Comparison of ENCODE assay signal across 8 mouse cellular contexts in genomic region chr16:8869715-8870114, GRCm38 (mm10). TPM values are rescaled to one million over a fixed set of nuclear protein-coding genes. Genes with fewer than 3 reads are reported as not detected.
DNase-seq lines count a peak whose midpoint lies in the region; ATAC-seq and TF ChIP-seq lines count a peak whose summit lies in the region.

No protein-coding gene starts in this region.

- peak; percentile 92 for TF ChIP-seq CTCF in stomach, postnatal 0 days (IDR thresholded peaks at IDR 0.05; ENCODE audit: low read depth)

- no peaks in the 10 kb centered on the region for H3K4me1 ChIP-seq in embryonic facial prominence, embryonic 11.5 days (ENCODE audit: control insufficient read depth, insufficient read depth, low read length)
- no peaks in the 10 kb centered on the region for H3K4me1 ChIP-seq in heart, embryonic 12.5 days (replicated peaks)
- no peaks in the 10 kb centered on the region for H3K4me1 ChIP-seq in kidney, embryonic 16.5 days (ENCODE audit: insufficient read depth, low read length)
- peaks cover 28% of the 10 kb centered on the region for H3K4me1 ChIP-seq in liver, embryonic 13.5 days (replicated peaks)
- 0 out of 2 replicates have a peak, but pooled peaks cover 6% of the 10 kb centered on the region for H3K4me1 ChIP-seq in neural tube, embryonic 13.5 days (replicated peaks)
- no peaks in the 10 kb centered on the region; the same call in 1 of the 2 replicates for H3K4me1 ChIP-seq in stomach, postnatal 0 days (replicated peaks; ENCODE audit: control insufficient read depth, insufficient read depth)

- no peak for ATAC-seq in embryonic facial prominence, embryonic 11.5 days (replicated peaks; ENCODE audit: insufficient number of reproducible peaks, low FRiP score, low TSS enrichment, low read depth)
- ATAC-seq in heart, embryonic 12.5 days (ENCODE audit: insufficient number of reproducible peaks, low FRiP score): peak; percentile 40; the same call in 1 of the 2 replicates
- ATAC-seq in kidney, embryonic 16.5 days (ENCODE audit: low FRiP score, low TSS enrichment): peak; percentile 26; the same call in 1 of the 2 replicates
- peak; percentile 11; the same call in 1 of the 2 replicates for ATAC-seq in liver, embryonic 13.5 days (ENCODE audit: low read depth)
- ATAC-seq in neural tube, embryonic 13.5 days (ENCODE audit: low read depth): peak; percentile 32; the same call in 1 of the 2 replicates
- 0 out of 2 replicates have a peak, but pooled peaks have one; percentile 38 for ATAC-seq in stomach, postnatal 0 days (ENCODE audit: low FRiP score, low TSS enrichment)

- H3K4me3 ChIP-seq in embryonic facial prominence, embryonic 11.5 days (ENCODE audit: low read depth, low read length): no peak overlapping the region
- no peak overlapping the region for H3K4me3 ChIP-seq in heart, embryonic 12.5 days
- H3K4me3 ChIP-seq in kidney, embryonic 16.5 days (ENCODE audit: low read length): no peak overlapping the region
- no peak overlapping the region for H3K4me3 ChIP-seq in liver, embryonic 13.5 days (replicated peaks)
- no peak overlapping the region for H3K4me3 ChIP-seq in neural tube, embryonic 13.5 days
- no peak overlapping the region for H3K4me3 ChIP-seq in stomach, postnatal 0 days (ENCODE audit: low read depth, low read length)

- peak; percentile 76 for DNase-seq in CD4-positive helper T cell, adult 2 months (ENCODE audit: low read depth, low spot score)
- peak; percentile 63 for DNase-seq in adrenal gland, postnatal 25 days
- DNase-seq in embryonic facial prominence, embryonic 11.5 days (ENCODE audit: low spot score): peak; percentile 75
- DNase-seq in liver, embryonic 13.5 days: peak; percentile 54
- peak; percentile 77 for DNase-seq in stomach, postnatal 0 days (ENCODE audit: low spot score)

- no peaks in the 10 kb centered on the region for H3K36me3 ChIP-seq in embryonic facial prominence, embryonic 11.5 days (replicated peaks; ENCODE audit: control insufficient read depth, insufficient read depth, low read depth, low read length)
- H3K36me3 ChIP-seq in heart, embryonic 12.5 days: no peaks in the 10 kb centered on the region
- H3K36me3 ChIP-seq in kidney, embryonic 16.5 days (ENCODE audit: insufficient read depth, low read length): no peaks in the 10 kb centered on the region
- 0 out of 2 replicates have a peak, but pooled peaks cover 7% of the 10 kb centered on the region for H3K36me3 ChIP-seq in liver, embryonic 13.5 days
- H3K36me3 ChIP-seq in neural tube, embryonic 13.5 days: no peaks in the 10 kb centered on the region
- no peaks in the 10 kb centered on the region for H3K36me3 ChIP-seq in stomach, postnatal 0 days (ENCODE audit: control insufficient read depth, insufficient read depth, low read length)

- no peak overlapping the region for H3K9ac ChIP-seq in embryonic facial prominence, embryonic 11.5 days (replicated peaks; ENCODE audit: low read length)
- no peak overlapping the region for H3K9ac ChIP-seq in heart, embryonic 12.5 days
- no peak overlapping the region for H3K9ac ChIP-seq in kidney, embryonic 16.5 days (replicated peaks; ENCODE audit: low read length)
- H3K9ac ChIP-seq in liver, embryonic 13.5 days: no peak overlapping the region
- H3K9ac ChIP-seq in neural tube, embryonic 13.5 days: no peak overlapping the region
- no peak overlapping the region for H3K9ac ChIP-seq in stomach, postnatal 0 days (ENCODE audit: low read length)

- H3K27me3 ChIP-seq in embryonic facial prominence, embryonic 11.5 days (ENCODE audit: control insufficient read depth, insufficient read depth, low read length): no peaks in the 10 kb centered on the region
- no peaks in the 10 kb centered on the region for H3K27me3 ChIP-seq in heart, embryonic 12.5 days (replicated peaks)
- no peaks in the 10 kb centered on the region for H3K27me3 ChIP-seq in kidney, embryonic 16.5 days (ENCODE audit: insufficient read depth, low read length)
- H3K27me3 ChIP-seq in liver, embryonic 13.5 days: no peaks in the 10 kb centered on the region
- no peaks in the 10 kb centered on the region for H3K27me3 ChIP-seq in neural tube, embryonic 13.5 days
- no peaks in the 10 kb centered on the region for H3K27me3 ChIP-seq in stomach, postnatal 0 days (ENCODE audit: control insufficient read depth, insufficient read depth, low read length)

- WGBS in embryonic facial prominence, embryonic 11.5 days: 40% methylated on average over 2 of the region's 2 CpGs
- 31% methylated on average over 2 of the region's 2 CpGs for WGBS in heart, embryonic 12.5 days
- 28% methylated on average over 2 of the region's 2 CpGs for WGBS in kidney, embryonic 16.5 days
- WGBS in liver, embryonic 13.5 days (ENCODE audit: insufficient replicate concordance): 23% methylated on average over 2 of the region's 2 CpGs
- 26% methylated on average over 2 of the region's 2 CpGs for WGBS in neural tube, embryonic 13.5 days
- WGBS in stomach, postnatal 0 days: 41% methylated on average over 2 of the region's 2 CpGs

- H3K4me2 ChIP-seq in embryonic facial prominence, embryonic 11.5 days (ENCODE audit: low read depth, low read length): no peak overlapping the region
- H3K4me2 ChIP-seq in heart, embryonic 12.5 days: no peak overlapping the region
- no peak overlapping the region for H3K4me2 ChIP-seq in kidney, embryonic 16.5 days (replicated peaks; ENCODE audit: low read depth, low read length)
- no peak overlapping the region for H3K4me2 ChIP-seq in liver, embryonic 13.5 days
- no peak overlapping the region for H3K4me2 ChIP-seq in neural tube, embryonic 13.5 days
- H3K4me2 ChIP-seq in stomach, postnatal 0 days (replicated peaks; ENCODE audit: low read depth): no peak overlapping the region

- TF ChIP-seq EP300 in stomach, postnatal 0 days (optimal IDR thresholded peaks at IDR 0.05): no peak

- H3K9me3 ChIP-seq in embryonic facial prominence, embryonic 11.5 days (replicated peaks; ENCODE audit: control insufficient read depth, low read length): no peaks in the 10 kb centered on the region
- H3K9me3 ChIP-seq in heart, embryonic 12.5 days (replicated peaks): no peaks in the 10 kb centered on the region
- H3K9me3 ChIP-seq in kidney, embryonic 16.5 days (ENCODE audit: low read length): no peaks in the 10 kb centered on the region
- H3K9me3 ChIP-seq in liver, embryonic 13.5 days (replicated peaks): no peaks in the 10 kb centered on the region
- H3K9me3 ChIP-seq in neural tube, embryonic 13.5 days: no peaks in the 10 kb centered on the region
- H3K9me3 ChIP-seq in stomach, postnatal 0 days (ENCODE audit: control insufficient read depth, low read length): no peaks in the 10 kb centered on the region

- no peak overlapping the region for H3K27ac ChIP-seq in embryonic facial prominence, embryonic 11.5 days (replicated peaks; ENCODE audit: low read depth, low read length)
- no peak overlapping the region for H3K27ac ChIP-seq in heart, embryonic 12.5 days (ENCODE audit: poor library complexity, severe bottlenecking)
- H3K27ac ChIP-seq in kidney, embryonic 16.5 days (ENCODE audit: low read length): no peak overlapping the region
- H3K27ac ChIP-seq in liver, embryonic 13.5 days: no peak overlapping the region
- no peak overlapping the region for H3K27ac ChIP-seq in neural tube, embryonic 13.5 days (replicated peaks)
- H3K27ac ChIP-seq in stomach, postnatal 0 days (replicated peaks): no peak overlapping the region

RNA-seq across cellular contexts. Expression of gene 1810013L24Rik, which starts 39.8 kb away (rescaled TPM):
- total RNA-seq in adrenal gland, postnatal 25 days (2021): 79.5 and 93.3 TPM in 2 replicates
- 17.1 and 17.3 TPM in 2 replicates for polyA plus RNA-seq in embryonic facial prominence, embryonic 11.5 days (2014; fragmentation: Nextera tagmentation; extraction: Ambion mirVana)
- 24.1 and 25.9 TPM in 2 replicates for polyA plus RNA-seq in heart, embryonic 12.5 days (2016; fragmentation: Nextera tagmentation; extraction: Ambion mirVana)
- polyA plus RNA-seq in kidney, embryonic 16.5 days (2015; fragmentation: Nextera tagmentation; extraction: Ambion mirVana): 18.5 and 19.8 TPM in 2 replicates
- polyA plus RNA-seq in liver, embryonic 13.5 days (2015; fragmentation: Nextera tagmentation; extraction: Ambion mirVana): 14.0 and 14.6 TPM in 2 replicates
- polyA plus RNA-seq in neural tube, embryonic 13.5 days (2015; fragmentation: Nextera tagmentation; extraction: Ambion mirVana): 34.9 and 37.3 TPM in 2 replicates
- polyA plus RNA-seq in stomach, postnatal 0 days (2015; fragmentation: Nextera tagmentation; extraction: Ambion mirVana): 15.6 and 16.3 TPM in 2 replicates
